In genomic region chr10:100038994-100039393, GRCm38 (mm10) we compare ENCODE assay signal across 22 mouse cellular contexts. TPM values are rescaled to one million over a fixed set of nuclear protein-coding genes. Genes with fewer than 3 reads are reported as not detected.
DNase-seq lines count a peak whose midpoint lies in the region; ATAC-seq lines count a peak whose summit lies in the region.
"Had no signal": no experiment of that assay in that cellular context is flagged by ENCODE, and none has a peak within 500 bp of the region (broad histone marks: within the 10 kb centered on the region; RNA-seq: fewer than 3 reads in every experiment).

No protein-coding gene starts in this region.

- H3K9ac ChIP-seq in heart, embryonic 12.5 days = no peak overlapping the region
- H3K9ac ChIP-seq in midbrain, embryonic 11.5 days (ENCODE audit: low read length) = no peak overlapping the region
- H3K9ac ChIP-seq in liver, embryonic 16.5 days (ENCODE audit: low read depth, low read length) = no peak overlapping the region
- H3K9ac ChIP-seq: forebrain, embryonic 13.5 days; hindbrain, embryonic 12.5 days; hindbrain, embryonic 15.5 days had no signal

- no peaks in the 10 kb centered on the region for H3K27me3 ChIP-seq in heart, embryonic 12.5 days (replicated peaks)
- H3K27me3 ChIP-seq in midbrain, embryonic 11.5 days (ENCODE audit: control insufficient read depth, insufficient read depth, low read length) = no peaks in the 10 kb centered on the region; the same call in 1 of the 2 replicates
- H3K27me3 ChIP-seq in midbrain, embryonic 10.5 days (ENCODE audit: low read depth, poor library complexity, severe bottlenecking) = peaks cover 71% of the 10 kb centered on the region
- no peaks in the 10 kb centered on the region for H3K27me3 ChIP-seq in liver, embryonic 16.5 days (ENCODE audit: control insufficient read depth, insufficient read depth, low read depth, low read length)
- H3K27me3 ChIP-seq: CH12.LX; forebrain, embryonic 13.5 days; hindbrain, embryonic 12.5 days; hindbrain, embryonic 15.5 days had no signal

- no peak overlapping the region for H3K4me2 ChIP-seq in heart, embryonic 12.5 days
- no peak overlapping the region for H3K4me2 ChIP-seq in midbrain, embryonic 11.5 days
- H3K4me2 ChIP-seq in liver, embryonic 16.5 days (ENCODE audit: low read depth, low read length) = no peak overlapping the region
- H3K4me2 ChIP-seq: forebrain, embryonic 13.5 days; hindbrain, embryonic 12.5 days; hindbrain, embryonic 15.5 days had no signal

- H3K27ac ChIP-seq in heart, embryonic 12.5 days (ENCODE audit: poor library complexity, severe bottlenecking) = no peak overlapping the region
- no peak overlapping the region for H3K27ac ChIP-seq in midbrain, embryonic 11.5 days (ENCODE audit: low read depth, low read length)
- no peak overlapping the region for H3K27ac ChIP-seq in midbrain, embryonic 10.5 days (replicated peaks)
- H3K27ac ChIP-seq in liver, embryonic 16.5 days (ENCODE audit: low read length) = peak overlapping the region; percentile 30; the same call in 1 of the 2 replicates
- H3K27ac ChIP-seq: forebrain, embryonic 13.5 days; heart, adult 2 months; hindbrain, embryonic 12.5 days; hindbrain, embryonic 15.5 days had no signal

- H3K9me3 ChIP-seq in heart, embryonic 12.5 days (replicated peaks) = no peaks in the 10 kb centered on the region
- H3K9me3 ChIP-seq in midbrain, embryonic 11.5 days (ENCODE audit: control insufficient read depth, low read length) = no peaks in the 10 kb centered on the region
- H3K9me3 ChIP-seq in midbrain, embryonic 10.5 days (replicated peaks) = no peaks in the 10 kb centered on the region
- H3K9me3 ChIP-seq in liver, embryonic 16.5 days (replicated peaks; ENCODE audit: control insufficient read depth, low read length) = no peaks in the 10 kb centered on the region
- H3K9me3 ChIP-seq: forebrain, embryonic 10.5 days; forebrain, embryonic 13.5 days; heart, embryonic 10.5 days; hindbrain, embryonic 12.5 days; hindbrain, embryonic 15.5 days had no signal

- H3K4me3 ChIP-seq in heart, embryonic 12.5 days = no peak overlapping the region
- H3K4me3 ChIP-seq in midbrain, embryonic 11.5 days (ENCODE audit: low read depth, low read length) = no peak overlapping the region
- H3K4me3 ChIP-seq in midbrain, embryonic 10.5 days = no peak overlapping the region
- no peak overlapping the region for H3K4me3 ChIP-seq in liver, embryonic 16.5 days (ENCODE audit: low read depth, low read length)
- H3K4me3 ChIP-seq: forebrain, embryonic 10.5 days; forebrain, embryonic 13.5 days; heart, adult 2 months; heart, embryonic 10.5 days; hindbrain, embryonic 12.5 days; hindbrain, embryonic 15.5 days had no signal

- H3K4me1 ChIP-seq in heart, embryonic 12.5 days (replicated peaks) = peaks cover 36% of the 10 kb centered on the region
- H3K4me1 ChIP-seq in midbrain, embryonic 11.5 days (ENCODE audit: control insufficient read depth, insufficient read depth, low read length) = no peaks in the 10 kb centered on the region
- H3K4me1 ChIP-seq in midbrain, embryonic 10.5 days = peaks cover 34% of the 10 kb centered on the region
- H3K4me1 ChIP-seq in liver, embryonic 16.5 days (ENCODE audit: control insufficient read depth, low read depth, low read length) = peaks cover 2% of the 10 kb centered on the region; the same call in 1 of the 2 replicates
- H3K4me1 ChIP-seq: forebrain, embryonic 13.5 days; hindbrain, embryonic 12.5 days; hindbrain, embryonic 15.5 days had no signal

- peak; percentile 84 for DNase-seq in heart, adult 11 months
- peak; percentile 53 for DNase-seq in midbrain, embryonic 11.5 days (ENCODE audit: low spot score, missing footprints)
- DNase-seq in midbrain, embryonic 10.5 days (ENCODE audit: low spot score) = no peak
- DNase-seq in urinary bladder, postnatal 4 days (ENCODE audit: low spot score in 2 of 2) = no peak
- no peak for DNase-seq in Muller cell, postnatal 12 days (ENCODE audit: inconsistent ontology term)
- DNase-seq: adrenal gland, adult 8-10 months; B cell, adult 2 months; cerebellum, adult 18-20 months; cerebellum, adult 9-10 months; cerebellum, postnatal 14 days; gastrocnemius, postnatal 14 days; heart, adult 2 months had no signal

- 60% methylated on average over 8 of the region's 8 CpGs for WGBS in heart, embryonic 12.5 days
- 95% methylated on average over 8 of the region's 8 CpGs for WGBS in midbrain, embryonic 11.5 days
- WGBS in midbrain, embryonic 10.5 days = 95% methylated on average over 8 of the region's 8 CpGs
- 69% methylated on average over 8 of the region's 8 CpGs for WGBS in liver, embryonic 16.5 days (ENCODE audit: insufficient replicate concordance)

- no peak for ATAC-seq in heart, embryonic 12.5 days (ENCODE audit: insufficient number of reproducible peaks, low FRiP score)
- no peak for ATAC-seq in midbrain, embryonic 11.5 days (ENCODE audit: low FRiP score)
- ATAC-seq in liver, embryonic 16.5 days (ENCODE audit: low read depth) = peak; percentile 31; the same call in 1 of the 2 replicates
- ATAC-seq: activated CD4-positive, CD25-positive, alpha-beta regulatory T cell, adult 4 months; forebrain, embryonic 13.5 days; forebrain, embryonic 16.5 days had no signal

- no peaks in the 10 kb centered on the region for H3K36me3 ChIP-seq in heart, embryonic 12.5 days
- no peaks in the 10 kb centered on the region for H3K36me3 ChIP-seq in midbrain, embryonic 11.5 days (ENCODE audit: control insufficient read depth, insufficient read depth, low read length)
- H3K36me3 ChIP-seq in midbrain, embryonic 10.5 days = no peaks in the 10 kb centered on the region
- H3K36me3 ChIP-seq in liver, embryonic 16.5 days (ENCODE audit: control insufficient read depth, insufficient read depth) = no peaks in the 10 kb centered on the region
- H3K36me3 ChIP-seq: forebrain, embryonic 10.5 days; heart, embryonic 10.5 days; hindbrain, embryonic 12.5 days; hindbrain, embryonic 15.5 days had no signal

RNA-seq across cellular contexts. Expression of gene Kitl, which starts 23.6 kb away (rescaled TPM):
- polyA plus RNA-seq in heart, embryonic 12.5 days (2016; fragmentation: Nextera tagmentation; extraction: Ambion mirVana) = 17.8 and 19.4 TPM in 2 replicates
- polyA plus RNA-seq in midbrain, embryonic 11.5 days (2014; fragmentation: Nextera tagmentation; extraction: Ambion mirVana) = 12.8 and 13.7 TPM in 2 replicates
- polyA plus RNA-seq in midbrain, embryonic 10.5 days (2016; fragmentation: Nextera tagmentation; extraction: Ambion mirVana) = 10.5 and 11.9 TPM in 2 replicates
- polyA plus RNA-seq in liver, embryonic 16.5 days (2015; fragmentation: Nextera tagmentation; extraction: Ambion mirVana) = 5.6 and 6.3 TPM in 2 replicates

Comparison
In these comparisons a context has a peak if more than half of its experiments do, and no peak if none do; other contexts are left out.
1. DNase-seq: peak in heart, adult 11 months (single experiment) and midbrain, embryonic 11.5 days (single experiment); none in midbrain, embryonic 10.5 days (single experiment), urinary bladder, postnatal 4 days (0 of 2) and Muller cell, postnatal 12 days (single experiment).